Mouse (Mus musculus): ENCODE measurements around the gene Rabl6. TPM values are rescaled to one million over a fixed set of nuclear protein-coding genes. Genes with fewer than 3 reads are reported as not detected.

Rabl6 gene
- 67.5 and 73.6 TPM in 2 replicates for polyA plus RNA-seq (2015; fragmentation: Nextera tagmentation; extraction: Ambion mirVana)

DNA sequence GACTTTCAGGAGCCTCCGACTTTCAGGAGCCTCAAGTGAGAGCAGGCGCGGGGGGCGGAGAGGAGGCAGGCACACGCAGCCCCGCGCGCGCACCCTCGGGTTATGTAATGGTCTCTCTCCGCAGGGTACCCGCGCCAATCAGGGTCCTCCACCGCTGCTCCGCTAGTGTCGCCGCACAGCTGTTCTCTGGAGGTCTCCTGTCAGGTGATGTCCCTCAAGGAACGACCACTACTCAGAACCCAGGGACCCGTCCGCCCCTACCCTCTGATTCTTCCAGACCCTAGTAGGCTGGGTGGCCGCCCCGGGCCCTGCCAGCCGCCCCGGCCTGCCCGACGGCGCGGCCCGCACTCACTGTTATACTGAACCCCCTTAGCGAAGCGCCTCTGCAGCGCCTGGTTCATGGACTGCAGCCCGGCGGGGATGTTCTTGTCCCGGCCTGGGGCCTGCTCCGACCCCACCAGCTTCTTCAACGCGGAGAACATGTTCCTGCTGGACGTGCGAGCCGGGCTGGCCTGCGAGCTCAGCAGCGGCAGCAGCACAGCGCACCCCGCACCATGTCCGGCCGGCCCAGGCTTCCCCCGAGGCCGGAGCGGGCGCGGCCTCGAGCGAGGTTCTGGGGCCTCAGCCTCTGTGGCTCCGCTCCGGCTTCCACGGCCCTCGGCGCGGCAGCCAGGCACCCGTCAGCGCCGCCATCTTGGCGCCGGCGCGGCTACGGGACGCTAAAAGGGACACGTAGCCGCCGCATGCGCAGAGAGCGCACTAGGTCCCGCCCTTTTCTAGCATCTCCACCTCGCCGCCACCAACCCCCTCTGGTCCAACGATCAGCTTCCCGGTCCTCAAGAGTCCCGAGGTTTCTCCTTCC lies at the start of gene Rabl6:
TSS of gene Rabl6 (minus strand) at position 761 of the 862 bp plus-strand sequence.
- Histone ChIP-seq H3K4me1 (replicated peaks; ENCODE audit: control insufficient read depth, insufficient read depth, low read length) (peaks cover 22% of the 10 kb centered on the region), H3K27ac (ENCODE audit: low read length) (peak within 1 kb of the TSS; percentile 91), H3K4me2 (ENCODE audit: low read length) (peak within 1 kb of the TSS; percentile 80), H3K9me3 (ENCODE audit: control insufficient read depth, low read length) (no peaks in the 10 kb centered on the region), H3K36me3 (ENCODE audit: control insufficient read depth, insufficient read depth) (no peaks in the 10 kb centered on the region), H3K9ac (replicated peaks; ENCODE audit: low read depth, low read length) (peak within 1 kb of the TSS; percentile 97), H3K27me3 (replicated peaks; ENCODE audit: control insufficient read depth, insufficient read depth, low read length) (no peaks in the 10 kb centered on the region), H3K4me3 (replicated peaks; ENCODE audit: low read length) (peak within 1 kb of the TSS; percentile 100)
- under 1% methylated on average over 75 of the region's 80 CpGs for WGBS
- ATAC-seq = peak; percentile 96

DNA sequence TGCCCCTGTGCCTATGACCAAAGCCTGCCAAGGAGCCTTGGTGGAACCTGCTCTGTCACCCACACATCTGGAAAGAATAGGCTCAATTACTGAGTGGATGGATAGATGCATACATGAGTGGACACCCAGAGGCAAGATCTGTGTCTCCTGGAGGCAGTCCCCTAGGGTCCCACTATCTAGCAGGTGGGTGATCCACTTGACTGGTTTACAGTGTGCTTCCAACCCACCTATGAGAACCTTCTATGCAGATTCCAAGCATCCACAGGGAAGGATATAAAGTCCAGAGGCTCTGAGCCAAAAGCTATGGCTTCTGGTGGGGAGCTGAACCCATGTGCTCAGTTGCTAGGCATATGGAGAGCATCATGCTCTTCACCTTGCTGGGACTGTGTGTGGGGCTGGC lies 49.3 kb upstream of the Rabl6 start, which contains the start of gene Lcn5:
TSS of gene Lcn5 (plus strand) at position 301 of the 400 bp plus-strand sequence.
- Histone ChIP-seq H3K4me3 (replicated peaks; ENCODE audit: low read length) (no peak within 1 kb of the TSS), H3K4me1 (replicated peaks; ENCODE audit: control insufficient read depth, insufficient read depth, low read length) (no peaks in the 10 kb centered on the region), H3K9me3 (ENCODE audit: control insufficient read depth, low read length) (no peaks in the 10 kb centered on the region), H3K36me3 (ENCODE audit: control insufficient read depth, insufficient read depth) (no peaks in the 10 kb centered on the region), H3K9ac (replicated peaks; ENCODE audit: low read depth, low read length) (no peak within 1 kb of the TSS), H3K4me2 (ENCODE audit: low read length) (no peak within 1 kb of the TSS), H3K27me3 (replicated peaks; ENCODE audit: control insufficient read depth, insufficient read depth, low read length) (no peaks in the 10 kb centered on the region), H3K27ac (ENCODE audit: low read length) (no peak within 1 kb of the TSS)
- no peak for ATAC-seq

DNA sequence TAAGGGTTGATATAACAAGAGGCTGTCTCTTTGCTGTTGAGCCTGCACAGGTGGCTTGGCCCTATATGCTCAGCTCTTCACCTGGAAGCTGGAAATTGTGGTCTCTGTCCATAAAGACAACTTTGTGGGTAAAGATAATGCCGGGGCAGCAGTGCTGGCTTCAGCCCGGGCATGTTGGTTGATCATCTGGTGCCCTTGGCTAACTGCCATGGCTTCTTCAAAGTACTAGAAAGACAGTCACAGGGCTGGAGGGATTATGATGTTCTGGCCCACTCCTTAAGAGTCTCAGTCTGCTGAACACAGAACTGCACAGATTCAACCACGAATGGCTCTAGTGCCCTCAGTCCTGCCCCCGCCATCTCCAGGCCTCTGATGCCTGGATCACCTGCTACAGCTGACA lies 48.9 kb upstream of the Rabl6 start:
- 66% methylated on average over 4 of the region's 4 CpGs for WGBS
- no peak for ATAC-seq

DNA sequence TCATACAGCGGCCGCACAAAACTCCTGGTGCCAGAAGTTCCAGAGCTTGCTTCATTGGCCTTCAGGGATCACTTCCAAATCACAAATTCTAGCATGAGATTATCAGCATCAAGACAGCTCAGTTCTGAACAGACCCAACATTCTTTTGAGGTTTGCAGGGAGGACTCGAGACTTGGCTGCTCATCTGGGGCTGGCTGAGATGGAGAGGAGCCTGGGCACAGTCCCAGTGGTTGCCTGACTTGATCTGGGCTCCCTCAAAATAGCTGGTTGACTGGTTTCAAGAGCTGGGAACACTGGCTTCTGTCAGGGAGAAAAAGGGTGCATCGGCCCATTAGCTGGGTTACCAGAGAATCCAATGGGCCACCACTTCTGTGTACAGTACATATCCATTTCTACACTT lies 48.4 kb upstream of the Rabl6 start:
- no peaks in the 10 kb centered on the region for H3K9me3 ChIP-seq (ENCODE audit: control insufficient read depth, low read length)

More for the DNA sequence above, 48.9 kb upstream of the Rabl6 start:
- Histone ChIP-seq H3K4me3 (replicated peaks; ENCODE audit: low read length) (no peak overlapping the region), H3K4me1 (replicated peaks; ENCODE audit: control insufficient read depth, insufficient read depth, low read length) (no peaks in the 10 kb centered on the region), H3K27me3 (replicated peaks; ENCODE audit: control insufficient read depth, insufficient read depth, low read length) (no peaks in the 10 kb centered on the region), H3K27ac (ENCODE audit: low read length) (no peak overlapping the region), H3K9ac (replicated peaks; ENCODE audit: low read depth, low read length) (no peak overlapping the region), H3K4me2 (ENCODE audit: low read length) (no peak overlapping the region), H3K9me3 (ENCODE audit: control insufficient read depth, low read length) (no peaks in the 10 kb centered on the region), H3K36me3 (ENCODE audit: control insufficient read depth, insufficient read depth) (no peaks in the 10 kb centered on the region)

DNA sequence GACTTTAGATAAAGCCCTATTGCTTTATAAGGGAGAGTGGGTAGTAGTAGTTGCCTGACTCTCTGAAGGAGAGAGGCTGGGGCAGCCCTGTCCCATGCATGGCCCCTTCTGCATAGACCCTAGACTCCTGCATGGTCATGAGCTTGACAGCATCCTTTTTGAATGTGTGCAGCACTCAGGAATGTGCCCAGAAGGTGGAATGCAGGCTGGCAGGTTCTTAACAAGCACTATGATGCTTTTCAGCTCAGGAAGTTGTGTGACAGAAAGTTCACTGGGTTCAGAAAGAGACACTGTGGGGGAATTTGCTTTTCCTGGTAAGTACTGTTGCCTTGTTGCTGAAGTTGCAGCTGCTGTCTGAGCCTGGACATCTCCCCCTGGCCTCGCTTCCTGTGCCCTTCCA lies 46.2 kb upstream of the Rabl6 start:
- 65% methylated on average over 1 of the region's 1 CpGs for WGBS

More for the DNA sequence above, 48.4 kb upstream of the Rabl6 start:
- Histone ChIP-seq H3K27me3 (replicated peaks; ENCODE audit: control insufficient read depth, insufficient read depth, low read length) (no peaks in the 10 kb centered on the region), H3K4me2 (ENCODE audit: low read length) (no peak overlapping the region), H3K9ac (replicated peaks; ENCODE audit: low read depth, low read length) (no peak overlapping the region), H3K27ac (ENCODE audit: low read length) (no peak overlapping the region), H3K36me3 (ENCODE audit: control insufficient read depth, insufficient read depth) (no peaks in the 10 kb centered on the region), H3K4me1 (replicated peaks; ENCODE audit: control insufficient read depth, insufficient read depth, low read length) (no peaks in the 10 kb centered on the region), H3K4me3 (replicated peaks; ENCODE audit: low read length) (no peak overlapping the region)
- no peak for ATAC-seq
- WGBS = 84% methylated on average over 4 of the region's 4 CpGs

DNA sequence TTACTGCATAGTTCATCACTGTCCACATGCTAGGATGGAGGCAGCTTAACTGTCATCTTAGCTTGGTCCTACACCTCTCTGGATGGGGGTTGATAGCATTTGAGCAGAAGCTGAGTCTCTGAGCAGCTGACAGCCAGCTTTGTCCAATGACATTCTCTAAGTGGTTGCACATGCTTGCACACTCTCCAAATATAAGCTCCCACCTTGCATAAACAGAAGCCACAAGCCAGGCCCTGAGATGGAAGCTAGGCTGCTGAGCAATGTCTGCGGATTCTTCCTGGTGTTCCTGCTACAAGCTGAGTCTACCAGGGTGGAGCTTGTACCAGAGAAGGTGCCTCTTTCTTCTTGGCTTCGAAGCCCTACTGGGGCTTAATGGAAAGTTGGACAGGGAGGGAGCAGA lies 44.6 kb upstream of the Rabl6 start, which contains the start of gene Lcn8:
TSS of gene Lcn8 (plus strand) at position 219 of the 400 bp plus-strand sequence.
- H3K27me3 ChIP-seq (replicated peaks; ENCODE audit: control insufficient read depth, insufficient read depth, low read length) = no peaks in the 10 kb centered on the region
- H3K9ac ChIP-seq (replicated peaks; ENCODE audit: low read depth, low read length) = no peak within 1 kb of the TSS
- no peak within 1 kb of the TSS for H3K4me3 ChIP-seq (replicated peaks; ENCODE audit: low read length)
- WGBS = 66% methylated on average over 2 of the region's 2 CpGs
- no peaks in the 10 kb centered on the region for H3K9me3 ChIP-seq (ENCODE audit: control insufficient read depth, low read length)
- H3K4me2 ChIP-seq (ENCODE audit: low read length) = no peak within 1 kb of the TSS
- no peak for ATAC-seq
- H3K4me1 ChIP-seq (replicated peaks; ENCODE audit: control insufficient read depth, insufficient read depth, low read length) = no peaks in the 10 kb centered on the region
- no peak within 1 kb of the TSS for H3K27ac ChIP-seq (ENCODE audit: low read length)
- no peaks in the 10 kb centered on the region for H3K36me3 ChIP-seq (ENCODE audit: control insufficient read depth, insufficient read depth)

More for the DNA sequence above, 46.2 kb upstream of the Rabl6 start:
- H3K27ac ChIP-seq (ENCODE audit: low read length) = no peak overlapping the region
- H3K9ac ChIP-seq (replicated peaks; ENCODE audit: low read depth, low read length) = no peak overlapping the region
- H3K9me3 ChIP-seq (ENCODE audit: control insufficient read depth, low read length) = no peaks in the 10 kb centered on the region
- no peak for ATAC-seq
- no peak overlapping the region for H3K4me2 ChIP-seq (ENCODE audit: low read length)
- H3K4me3 ChIP-seq (replicated peaks; ENCODE audit: low read length) = no peak overlapping the region
- no peaks in the 10 kb centered on the region for H3K27me3 ChIP-seq (replicated peaks; ENCODE audit: control insufficient read depth, insufficient read depth, low read length)
- H3K4me1 ChIP-seq (replicated peaks; ENCODE audit: control insufficient read depth, insufficient read depth, low read length) = no peaks in the 10 kb centered on the region
- no peaks in the 10 kb centered on the region for H3K36me3 ChIP-seq (ENCODE audit: control insufficient read depth, insufficient read depth)

DNA sequence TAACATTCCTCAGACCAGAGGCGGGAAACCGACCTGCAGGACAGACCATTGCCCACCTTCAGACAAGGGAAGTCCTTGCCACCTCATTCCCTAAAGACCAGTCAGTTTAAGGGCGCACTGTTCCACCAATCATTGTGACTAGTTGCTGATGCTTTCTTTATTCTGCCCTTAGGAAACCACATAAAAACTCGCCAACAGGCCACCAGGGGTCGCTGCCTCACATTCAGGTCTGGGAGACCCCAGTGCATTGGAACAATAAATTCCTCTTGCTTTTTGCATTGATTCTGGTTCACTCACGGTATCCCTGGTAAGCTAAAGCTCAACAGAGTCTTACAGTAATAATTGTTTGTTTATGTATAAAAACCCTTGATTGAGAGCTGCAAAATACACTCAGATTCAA lies 31.6 kb upstream of the Rabl6 start:
- no peak overlapping the region for H3K4me3 ChIP-seq (replicated peaks; ENCODE audit: low read length)
- no peaks in the 10 kb centered on the region for H3K36me3 ChIP-seq (ENCODE audit: control insufficient read depth, insufficient read depth)
- no peak overlapping the region for H3K4me2 ChIP-seq (ENCODE audit: low read length)
- WGBS = 11% methylated on average over 6 of the region's 6 CpGs
- H3K27ac ChIP-seq (ENCODE audit: low read length) = no peak overlapping the region
- ATAC-seq = no peak
- H3K9me3 ChIP-seq (ENCODE audit: control insufficient read depth, low read length) = no peaks in the 10 kb centered on the region
- no peak overlapping the region for H3K9ac ChIP-seq (replicated peaks; ENCODE audit: low read depth, low read length)
- no peaks in the 10 kb centered on the region for H3K27me3 ChIP-seq (replicated peaks; ENCODE audit: control insufficient read depth, insufficient read depth, low read length)
- no peaks in the 10 kb centered on the region for H3K4me1 ChIP-seq (replicated peaks; ENCODE audit: control insufficient read depth, insufficient read depth, low read length)

DNA sequence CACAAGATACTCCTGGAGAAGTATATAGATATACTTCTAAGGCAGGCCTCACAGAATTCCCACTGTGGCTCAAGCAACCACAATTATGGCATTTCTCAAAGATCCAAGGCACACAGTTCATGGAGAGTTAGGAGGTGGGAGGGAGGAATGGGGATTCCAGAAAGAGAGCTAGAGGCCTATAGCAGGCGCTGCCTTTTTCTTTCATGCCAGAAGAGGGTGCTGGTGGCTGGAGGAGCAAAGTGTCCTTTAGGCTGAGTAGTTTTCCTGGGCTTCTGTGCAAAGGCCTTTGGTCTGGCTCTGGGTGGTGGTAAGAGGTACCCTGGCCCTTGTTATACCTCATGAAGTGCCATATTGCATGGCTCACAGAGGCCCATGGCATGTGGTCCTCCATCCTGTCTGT lies 25.7 kb upstream of the Rabl6 start:
- Histone ChIP-seq H3K9me3 (ENCODE audit: control insufficient read depth, low read length) (no peaks in the 10 kb centered on the region), H3K4me3 (replicated peaks; ENCODE audit: low read length) (no peak overlapping the region), H3K4me1 (replicated peaks; ENCODE audit: control insufficient read depth, insufficient read depth, low read length) (no peaks in the 10 kb centered on the region), H3K4me2 (ENCODE audit: low read length) (no peak overlapping the region), H3K27ac (ENCODE audit: low read length) (no peak overlapping the region), H3K27me3 (replicated peaks; ENCODE audit: control insufficient read depth, insufficient read depth, low read length) (no peaks in the 10 kb centered on the region), H3K9ac (replicated peaks; ENCODE audit: low read depth, low read length) (no peak overlapping the region), H3K36me3 (ENCODE audit: control insufficient read depth, insufficient read depth) (no peaks in the 10 kb centered on the region)
- ATAC-seq = no peak
- 44% methylated on average over 1 of the region's 1 CpGs for WGBS

DNA sequence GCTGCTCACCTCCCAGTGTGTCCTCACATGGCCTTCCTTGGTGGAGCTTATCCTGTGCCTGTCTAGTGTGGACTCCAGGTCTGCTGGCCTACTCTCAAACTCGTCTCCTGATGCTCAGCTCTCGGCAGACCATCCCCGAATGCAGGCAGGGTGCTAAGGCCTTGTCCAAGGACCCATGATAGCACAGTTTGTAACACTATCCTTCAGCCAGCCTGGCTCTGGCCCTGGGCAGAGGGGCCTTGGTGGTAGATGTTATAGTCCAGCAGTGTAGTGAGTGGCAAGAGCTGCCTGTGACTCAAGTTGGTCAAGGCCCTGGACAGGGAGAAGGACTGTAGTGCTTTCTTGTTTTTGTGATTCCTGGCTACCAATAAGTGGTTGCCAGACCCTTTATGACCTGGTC lies 25.3 kb upstream of the Rabl6 start:
- Histone ChIP-seq H3K27me3 (replicated peaks; ENCODE audit: control insufficient read depth, insufficient read depth, low read length) (no peaks in the 10 kb centered on the region), H3K4me2 (ENCODE audit: low read length) (no peak overlapping the region), H3K36me3 (ENCODE audit: control insufficient read depth, insufficient read depth) (no peaks in the 10 kb centered on the region), H3K9me3 (ENCODE audit: control insufficient read depth, low read length) (no peaks in the 10 kb centered on the region), H3K27ac (ENCODE audit: low read length) (no peak overlapping the region), H3K9ac (replicated peaks; ENCODE audit: low read depth, low read length) (no peak overlapping the region), H3K4me1 (replicated peaks; ENCODE audit: control insufficient read depth, insufficient read depth, low read length) (no peaks in the 10 kb centered on the region), H3K4me3 (replicated peaks; ENCODE audit: low read length) (no peak overlapping the region)
- ATAC-seq = no peak
- WGBS = 84% methylated on average over 3 of the region's 3 CpGs
